Mouse (Mus musculus): ENCODE data around the gene Rhoq.

The Rhoq gene

GRCm38 (mm10) chr17:86991306-86991705, 28.4 kb downstream of the Rhoq start:
- DNase-seq (ENCODE audit: low spot score in 2 of 2), result no peak

- DNase-seq (ENCODE audit: low spot score in 2 of 2), result no peak
Measured at GRCm38 (mm10) chr17:86997323-86997722, 34.4 kb downstream of the Rhoq start.

- DNase-seq (ENCODE audit: low spot score in 2 of 2), result no peak
Measured at GRCm38 (mm10) chr17:87008950-87009349, 46.1 kb downstream of the Rhoq start.

- no peak for DNase-seq (ENCODE audit: low spot score in 2 of 2)
Measured at GRCm38 (mm10) chr17:87011301-87012019, 48.6 kb downstream of the Rhoq start.

GRCm38 (mm10) chr17:87019692-87020091, 56.8 kb downstream of the Rhoq start:
- no peak for DNase-seq (ENCODE audit: low spot score in 2 of 2)

- no peak for DNase-seq (ENCODE audit: low spot score in 2 of 2)
Measured at GRCm38 (mm10) chr17:87024491-87025242, 61.8 kb downstream of the Rhoq start.

GRCm38 (mm10) chr17:87025269-87025949, 62.5 kb downstream of the Rhoq start, which contains the start of the genes Pigf and Cript:
TSS of gene Pigf (minus strand) at chr17:87025406.
TSS of gene Cript (plus strand) at chr17:87025550.
- peak; percentile 96 for DNase-seq (ENCODE audit: low spot score in 2 of 2)

GRCm38 (mm10) chr17:87036141-87037073, 73.5 kb downstream of the Rhoq start:
- peak in 1 of 2 experiments; percentile 12 for DNase-seq (ENCODE audit: low spot score in 2 of 2)

GRCm38 (mm10) chr17:87038496-87038895, 75.6 kb downstream of the Rhoq start:
- DNase-seq (ENCODE audit: low spot score in 2 of 2), result no peak

GRCm38 (mm10) chr17:87041739-87042138, 78.9 kb downstream of the Rhoq start:
- no peak for DNase-seq (ENCODE audit: low spot score in 2 of 2)

GRCm38 (mm10) chr17:87044364-87044763, 81.5 kb downstream of the Rhoq start:
- DNase-seq (ENCODE audit: low spot score in 2 of 2), result peak; percentile 71 to 85

- DNase-seq (ENCODE audit: low spot score in 2 of 2), result no peak
Measured at GRCm38 (mm10) chr17:87044796-87045195, 81.9 kb downstream of the Rhoq start.

All from spleen, postnatal 14 days (tissue).